Mouse (Mus musculus) midbrain, embryonic 16.5 days (tissue): Measurements from ENCODE around the gene 4930544D05Rik. TPM values are rescaled to one million over a fixed set of nuclear protein-coding genes. Genes with fewer than 3 reads are reported as not detected.

ENCODE experiments used
- ATAC-seq: fragments of 200-750 bp; cut with Nextera tagmentation; 2 replicates; pipeline ENCODE4 v1.8.0; 2017; ENCODE audit warnings: moderate TSS enrichment
- H3K27ac ChIP-seq: fragments of 300-500 bp; sonication (generic); 2 replicates; pipeline ENCODE4 v1.5.1; 2014; ENCODE audit warnings: mild to moderate bottlenecking, low read length, mixed read lengths
- H3K27me3 ChIP-seq: fragments of 300-500 bp; sonication (generic); 2 replicates; pipeline ENCODE4 v1.6.1; 2014; ENCODE audit warnings: low read depth, low read length, mixed read lengths; ENCODE audit not compliant: control insufficient read depth, insufficient read depth
- H3K36me3 ChIP-seq: fragments of 300-500 bp; sonication (generic); 2 replicates; pipeline ENCODE4 v1.6.1; 2014; ENCODE audit warnings: mild to moderate bottlenecking, low read length, moderate library complexity, mixed read lengths; ENCODE audit not compliant: control insufficient read depth, insufficient read depth
- H3K4me1 ChIP-seq: fragments of 300-500 bp; sonication (generic); 2 replicates; pipeline ENCODE4 v1.6.1; 2014; ENCODE audit warnings: mild to moderate bottlenecking, low read length, mixed read lengths; ENCODE audit not compliant: control insufficient read depth, insufficient read depth
- H3K4me2 ChIP-seq: fragments of 300-500 bp; sonication (generic); 2 replicates; pipeline ENCODE4 v1.6.1; 2014; ENCODE audit warnings: mild to moderate bottlenecking, low read length, mixed read lengths
- H3K4me3 ChIP-seq: fragments of 300-500 bp; sonication (generic); 2 replicates; pipeline ENCODE4 v1.5.1; 2014; ENCODE audit warnings: low read depth, mild to moderate bottlenecking, low read length, moderate library complexity, mixed read lengths
- H3K9ac ChIP-seq: fragments of 300-500 bp; sonication (generic); 2 replicates; pipeline ENCODE4 v1.6.1; 2014; ENCODE audit warnings: low read depth, low read length, mixed read lengths
- H3K9me3 ChIP-seq: fragments of 300-500 bp; sonication (generic); replicated peaks from 2 replicates; pipeline ENCODE4 v1.6.1; 2014; ENCODE audit warnings: mild to moderate bottlenecking, low read length, mixed read lengths; ENCODE audit not compliant: control insufficient read depth, poor library complexity, severe bottlenecking
- WGBS: fragments of 180-500 bp; shearing (Covaris S2); extraction: QIAGEN DNeasy Blood & Tissue Kit; methylation state at CpG from one replicate; pipeline ENCODE4 v1.1.7; 2014; 5-methylcytosine and 5-hydroxymethylcytosine counted together
- polyA plus RNA-seq: library from polyadenylated mRNA; unstranded; fragments of >200 nt; fragmentation: Nextera tagmentation; extraction: Ambion mirVana; gene quantifications from 2 replicates; pipeline ENCODE4 v1.2.1, GENCODE M21; 2015

The 4930544D05Rik gene
- polyA plus RNA-seq, 1 experiment from 2014 or later = not detected

DNA sequence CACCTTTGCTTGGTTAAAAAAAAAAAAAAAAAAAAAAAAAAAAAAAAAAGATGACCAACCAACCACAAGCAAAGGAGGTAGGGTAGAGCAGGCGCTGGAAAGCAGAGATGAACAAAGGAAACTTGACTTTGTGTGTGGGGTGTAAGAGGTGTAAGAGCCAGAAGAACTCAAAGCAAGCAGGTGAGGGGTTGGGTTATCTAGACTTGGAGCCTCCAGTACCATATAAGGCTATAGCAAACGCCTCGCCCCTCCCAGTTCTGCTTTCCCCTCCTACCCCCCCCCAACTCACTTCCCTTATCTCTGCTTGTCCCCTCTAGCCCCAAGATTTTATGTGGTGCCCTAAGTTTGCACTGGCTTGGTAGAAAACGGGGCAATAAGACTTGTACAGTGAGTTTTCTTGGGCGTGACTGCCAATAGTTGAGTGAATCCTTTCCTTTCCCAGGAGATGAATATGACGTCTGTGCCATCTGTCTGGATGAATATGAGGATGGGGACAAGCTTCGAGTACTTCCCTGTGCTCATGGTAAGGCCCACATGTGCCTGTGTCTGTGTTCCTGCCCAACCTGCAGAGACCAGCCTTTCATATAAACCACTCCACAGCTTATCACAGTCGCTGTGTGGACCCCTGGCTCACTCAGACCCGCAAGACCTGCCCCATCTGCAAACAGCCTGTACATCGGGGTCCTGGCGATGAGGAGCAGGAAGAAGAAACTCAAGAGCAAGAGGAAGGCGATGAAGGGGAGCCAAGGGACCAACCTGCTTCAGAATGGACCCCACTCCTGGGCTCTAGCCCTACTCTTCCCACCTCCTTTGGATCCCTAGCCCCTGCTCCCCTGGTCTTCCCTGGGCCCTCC, 34.9 kb downstream of the 4930544D05Rik start:
- no peak overlapping the region for H3K4me2 ChIP-seq
- no peak overlapping the region for H3K9ac ChIP-seq
- no peak overlapping the region for H3K4me3 ChIP-seq
- peaks cover 14% of the 10 kb centered on the region for H3K36me3 ChIP-seq
- no peaks in the 10 kb centered on the region for H3K9me3 ChIP-seq
- no peaks in the 10 kb centered on the region for H3K27me3 ChIP-seq
- H3K4me1 ChIP-seq = peaks cover 38% of the 10 kb centered on the region
- H3K27ac ChIP-seq = no peak overlapping the region
- WGBS = 84% methylated on average over 12 of the region's 12 CpGs
- ATAC-seq = no peak

DNA sequence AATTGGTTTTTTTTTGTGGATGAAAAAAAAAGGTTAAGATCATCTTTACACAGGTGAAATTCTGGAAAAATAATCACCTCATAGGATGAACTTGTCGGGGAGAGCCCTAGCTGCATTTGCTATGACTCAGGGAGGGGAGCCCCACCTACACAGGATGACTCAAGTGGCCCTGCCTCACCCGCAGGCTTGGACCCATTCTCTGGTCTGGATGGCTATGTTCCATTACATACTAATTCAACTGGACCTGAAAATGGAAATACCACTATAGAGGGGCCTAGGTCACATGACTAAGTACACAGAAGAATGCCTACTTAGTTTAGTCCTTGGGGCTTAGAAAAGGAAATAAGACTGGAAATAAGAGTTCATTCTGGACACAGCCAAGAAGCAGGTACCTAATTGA, 35.7 kb downstream of the 4930544D05Rik start:
- Histone ChIP-seq H3K4me1 (peaks cover 36% of the 10 kb centered on the region), H3K9me3 (no peaks in the 10 kb centered on the region), H3K4me2 (no peak overlapping the region), H3K27ac (no peak overlapping the region), H3K4me3 (no peak overlapping the region), H3K36me3 (peaks cover 14% of the 10 kb centered on the region), H3K9ac (no peak overlapping the region), H3K27me3 (no peaks in the 10 kb centered on the region)
- ATAC-seq = no peak
- 80% methylated on average over 2 of the region's 2 CpGs for WGBS

GRCm38 (mm10) chr11:70652029-70652883, 36.6 kb downstream of the 4930544D05Rik start:
- H3K27ac ChIP-seq = no peak overlapping the region
- ATAC-seq = no peak
- H3K4me1 ChIP-seq = peaks cover 40% of the 10 kb centered on the region
- H3K27me3 ChIP-seq = no peaks in the 10 kb centered on the region
- peaks cover 14% of the 10 kb centered on the region for H3K36me3 ChIP-seq
- H3K9me3 ChIP-seq = no peaks in the 10 kb centered on the region
- 76% methylated on average over 12 of the region's 12 CpGs for WGBS
- peak overlapping the region; percentile 95 for H3K4me3 ChIP-seq
- no peak overlapping the region; the same call in 1 of the 2 replicates for H3K9ac ChIP-seq
- peak overlapping the region; percentile 83 for H3K4me2 ChIP-seq

GRCm38 (mm10) chr11:70652884-70653344, 37.3 kb downstream of the 4930544D05Rik start:
- Histone ChIP-seq H3K36me3 (peaks cover 14% of the 10 kb centered on the region), H3K27ac (peak overlapping the region; percentile 95), H3K9ac (peak overlapping the region; percentile 94), H3K27me3 (no peaks in the 10 kb centered on the region), H3K4me2 (peak overlapping the region; percentile 83), H3K4me3 (peak overlapping the region; percentile 95), H3K4me1 (peaks cover 39% of the 10 kb centered on the region), H3K9me3 (no peaks in the 10 kb centered on the region)
- no peak for ATAC-seq
- WGBS = 58% methylated on average over 6 of the region's 6 CpGs

GRCm38 (mm10) chr11:70653345-70654197, 37.9 kb downstream of the 4930544D05Rik start:
- Histone ChIP-seq H3K9me3 (no peaks in the 10 kb centered on the region), H3K27ac (peak overlapping the region; percentile 95), H3K4me2 (peak overlapping the region; percentile 83), H3K4me3 (peak overlapping the region; percentile 95), H3K36me3 (peaks cover 14% of the 10 kb centered on the region), H3K4me1 (peaks cover 33% of the 10 kb centered on the region), H3K27me3 (no peaks in the 10 kb centered on the region), H3K9ac (peak overlapping the region; percentile 94)
- peak; percentile 60 for ATAC-seq
- WGBS = 0% methylated on average over 45 of the region's 63 CpGs

GRCm38 (mm10) chr11:70654198-70654922, 38.7 kb downstream of the 4930544D05Rik start, which contains the start of gene Pfn1:
TSS of gene Pfn1 (minus strand) at chr11:70654644.
- Histone ChIP-seq H3K27me3 (no peaks in the 10 kb centered on the region), H3K4me3 (peak within 1 kb of the TSS; percentile 95), H3K9ac (peak within 1 kb of the TSS; percentile 94), H3K4me1 (peaks cover 29% of the 10 kb centered on the region), H3K36me3 (peaks cover 12% of the 10 kb centered on the region), H3K27ac (peak within 1 kb of the TSS; percentile 95), H3K9me3 (no peaks in the 10 kb centered on the region), H3K4me2 (peak within 1 kb of the TSS; percentile 83)
- peak; percentile 76 for ATAC-seq
- under 1% methylated on average over 47 of the region's 61 CpGs for WGBS

DNA sequence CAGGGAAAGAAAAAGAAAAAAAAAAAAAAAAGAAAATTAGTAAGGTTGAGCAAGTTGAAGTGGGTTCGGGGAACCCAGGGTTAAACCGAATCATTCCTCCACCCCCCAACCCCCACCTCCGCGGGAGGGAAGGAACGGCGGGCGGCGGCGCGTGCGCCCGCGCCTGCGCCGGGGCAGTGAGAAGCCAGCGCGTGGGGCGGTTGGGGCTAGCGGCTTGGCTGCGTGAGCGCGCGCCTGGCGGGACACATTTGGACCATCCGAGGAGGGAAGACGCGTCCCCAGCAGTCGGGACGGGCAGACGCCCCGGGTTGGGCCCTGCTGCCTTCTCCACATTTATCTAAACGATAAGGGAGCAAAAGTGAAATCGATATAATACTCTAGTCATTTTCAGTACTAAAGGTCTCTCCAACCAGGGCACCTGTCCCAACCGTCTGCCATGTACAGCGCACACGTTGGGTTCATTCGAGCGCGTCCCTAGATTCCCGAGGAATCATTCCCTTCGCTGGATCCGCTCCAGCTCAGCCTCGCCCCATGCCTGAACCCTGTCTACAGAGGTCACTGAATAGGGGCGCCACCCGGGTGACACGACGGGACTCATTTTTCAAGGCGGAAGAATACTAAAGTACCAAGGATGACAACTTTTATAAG, 39.4 kb downstream of the 4930544D05Rik start:
- peaks cover 11% of the 10 kb centered on the region for H3K36me3 ChIP-seq
- H3K27ac ChIP-seq = peak overlapping the region; percentile 95
- peak overlapping the region; percentile 94 for H3K9ac ChIP-seq
- peaks cover 29% of the 10 kb centered on the region for H3K4me1 ChIP-seq
- H3K27me3 ChIP-seq = no peaks in the 10 kb centered on the region
- H3K4me3 ChIP-seq = peak overlapping the region; percentile 95
- no peaks in the 10 kb centered on the region for H3K9me3 ChIP-seq
- peak overlapping the region; percentile 83 for H3K4me2 ChIP-seq
- ATAC-seq = peak; percentile 47
- under 1% methylated on average over 45 of the region's 48 CpGs for whole genome bisulfite sequencing
